Mouse (Mus musculus) midbrain, embryonic 10.5 days (tissue): Measurements from ENCODE around the gene Cfb. TPM values are rescaled to one million over a fixed set of nuclear protein-coding genes. Genes with fewer than 3 reads are reported as not detected.

Experiments
- DNase-seq: peaks from one replicate; pipeline ENCODE4 v3.0.0-alpha.2; 2017; ENCODE audit warnings: low spot score
- H3K27ac ChIP-seq: fragments of 300-500 bp; sonication (generic); replicated peaks from 2 replicates; pipeline ENCODE4 v1.5.1; 2016; ENCODE audit warnings: mild to moderate bottlenecking
- H3K27me3 ChIP-seq: fragments of 300-500 bp; sonication (generic); 2 replicates; pipeline ENCODE4 v1.6.1; 2016; ENCODE audit warnings: low read depth, mild to moderate bottlenecking; ENCODE audit not compliant: poor library complexity, severe bottlenecking
- H3K36me3 ChIP-seq: fragments of 300-500 bp; sonication (generic); 2 replicates; pipeline ENCODE4 v1.6.1; 2016; ENCODE audit warnings: mild to moderate bottlenecking, moderate library complexity
- H3K4me1 ChIP-seq: fragments of 300-500 bp; sonication (generic); 2 replicates; pipeline ENCODE4 v1.6.1; 2016
- H3K4me3 ChIP-seq: fragments of 300-500 bp; sonication (generic); 2 replicates; pipeline ENCODE4 v1.5.1; 2016; ENCODE audit warnings: mild to moderate bottlenecking, moderate library complexity
- H3K9me3 ChIP-seq: fragments of 300-500 bp; sonication (generic); replicated peaks from 2 replicates; pipeline ENCODE4 v1.6.1; 2016; ENCODE audit warnings: mild to moderate bottlenecking
- WGBS: fragments of 180-500 bp; shearing (Covaris S2); methylation state at CpG from one replicate; pipeline ENCODE4 v1.1.7; 2016; 5-methylcytosine and 5-hydroxymethylcytosine counted together
- polyA plus RNA-seq: library from polyadenylated mRNA; unstranded; fragments of >200 nt; fragmentation: Nextera tagmentation; extraction: Ambion mirVana; gene quantifications from 2 replicates; pipeline ENCODE4 v1.2.1, GENCODE M21; 2016

The Cfb gene
- polyA plus RNA-seq, 1 experiment from 2014 or later = 1.8 TPM

DNA sequence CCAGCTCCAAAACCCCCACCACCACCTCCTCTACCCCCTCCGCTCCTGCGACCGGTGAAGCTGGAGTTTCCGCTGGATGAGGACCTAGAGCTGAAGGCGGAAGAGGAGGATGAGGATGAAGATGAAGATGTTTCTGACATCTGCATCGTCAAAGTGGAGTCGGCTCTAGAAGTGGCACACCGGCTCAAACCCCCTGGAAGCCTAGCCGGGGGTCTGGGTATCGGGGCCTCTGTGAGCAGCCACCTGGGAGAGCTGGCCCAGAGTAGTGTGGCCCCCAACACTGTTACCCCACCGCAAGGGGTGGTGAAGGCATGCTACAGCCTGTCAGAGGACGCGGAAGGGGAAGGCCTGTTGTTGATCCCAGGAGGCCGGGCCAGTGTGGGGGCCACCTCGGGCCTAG lies 33.4 kb upstream of the Cfb start:
- Histone ChIP-seq H3K9me3 (peaks cover 7% of the 10 kb centered on the region; the same call in 1 of the 2 replicates), H3K4me1 (peaks cover 66% of the 10 kb centered on the region), H3K4me3 (peak overlapping the region; percentile 100), H3K36me3 (peaks cover 20% of the 10 kb centered on the region), H3K27ac (peak overlapping the region; percentile 98), H3K27me3 (no peaks in the 10 kb centered on the region)
- WGBS = 94% methylated on average over 15 of the region's 15 CpGs
- DNase-seq = no peak

DNA sequence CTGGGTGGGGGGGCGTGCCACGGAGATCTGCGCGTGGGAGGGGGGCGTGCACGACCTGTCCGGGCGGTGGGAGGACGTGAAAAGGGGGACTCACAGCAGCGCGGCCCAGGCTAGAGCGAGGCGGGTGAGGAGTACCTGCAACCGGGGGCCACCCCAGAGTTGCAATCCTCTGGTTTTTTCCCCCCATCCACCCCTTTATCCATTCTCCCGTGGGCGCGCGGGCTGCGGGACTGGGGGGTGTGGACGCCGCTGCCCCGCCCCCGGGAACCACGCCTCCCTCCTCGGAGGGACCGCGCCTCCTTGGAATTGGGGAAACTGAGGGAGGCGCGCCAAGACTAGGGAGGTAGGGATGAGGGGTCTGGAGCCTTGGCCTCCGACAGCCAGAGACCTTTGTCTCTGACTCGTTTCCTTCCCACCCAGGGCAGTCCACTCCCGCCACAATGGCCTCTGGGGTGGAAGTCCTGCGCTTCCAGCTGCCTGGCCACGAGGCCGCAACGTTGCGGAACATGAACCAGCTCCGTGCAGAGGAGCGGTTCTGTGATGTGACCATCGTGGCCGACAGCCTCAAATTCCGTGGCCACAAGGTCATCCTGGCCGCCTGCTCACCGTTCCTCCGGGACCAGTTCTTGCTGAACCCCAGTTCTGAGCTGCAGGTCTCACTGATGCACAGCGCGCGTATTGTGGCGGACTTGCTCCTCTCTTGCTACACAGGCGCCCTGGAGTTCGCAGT lies 32.6 kb upstream of the Cfb start:
- Histone ChIP-seq H3K4me1 (peaks cover 59% of the 10 kb centered on the region), H3K4me3 (peak overlapping the region; percentile 100), H3K9me3 (peaks cover 7% of the 10 kb centered on the region; the same call in 1 of the 2 replicates), H3K36me3 (peaks cover 16% of the 10 kb centered on the region), H3K27ac (peak overlapping the region; percentile 98), H3K27me3 (no peaks in the 10 kb centered on the region)
- peak; percentile 53 for DNase-seq
- WGBS = 9% methylated on average over 51 of the region's 51 CpGs

DNA sequence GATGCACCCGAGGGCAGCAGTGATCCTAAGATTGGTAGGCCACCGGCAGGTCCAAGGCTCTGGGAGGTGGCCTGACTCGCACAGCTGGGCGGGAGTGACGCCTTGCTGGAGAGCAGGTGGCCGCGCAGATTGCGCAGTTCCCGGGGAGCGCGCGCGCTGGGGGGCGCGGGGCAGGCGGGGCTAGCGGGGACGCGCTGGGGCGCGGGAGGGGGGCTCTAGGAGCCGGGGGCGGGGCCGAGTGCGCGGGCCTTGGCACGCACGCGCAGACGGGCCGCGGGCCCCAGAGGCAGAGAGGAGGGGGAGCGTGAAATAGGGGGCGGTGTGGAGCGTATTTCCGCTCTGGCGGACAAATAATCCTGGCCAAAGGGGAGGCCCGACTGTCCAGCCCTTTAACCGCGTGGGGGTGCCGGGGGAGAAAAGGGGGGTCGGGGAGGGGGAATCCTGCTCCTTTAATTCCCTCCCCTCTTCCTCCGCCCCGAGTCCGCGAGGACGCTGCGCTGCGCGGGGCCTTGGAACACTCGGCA lies 31.8 kb upstream of the Cfb start:
- peaks cover 51% of the 10 kb centered on the region for H3K4me1 ChIP-seq
- peak overlapping the region; percentile 100 for H3K4me3 ChIP-seq
- peak overlapping the region; percentile 98 for H3K27ac ChIP-seq
- under 1% methylated on average over 39 of the region's 51 CpGs for WGBS
- H3K9me3 ChIP-seq = peaks cover 7% of the 10 kb centered on the region; the same call in 1 of the 2 replicates
- peak; percentile 96 for DNase-seq
- peaks cover 16% of the 10 kb centered on the region for H3K36me3 ChIP-seq
- no peaks in the 10 kb centered on the region for H3K27me3 ChIP-seq

DNA sequence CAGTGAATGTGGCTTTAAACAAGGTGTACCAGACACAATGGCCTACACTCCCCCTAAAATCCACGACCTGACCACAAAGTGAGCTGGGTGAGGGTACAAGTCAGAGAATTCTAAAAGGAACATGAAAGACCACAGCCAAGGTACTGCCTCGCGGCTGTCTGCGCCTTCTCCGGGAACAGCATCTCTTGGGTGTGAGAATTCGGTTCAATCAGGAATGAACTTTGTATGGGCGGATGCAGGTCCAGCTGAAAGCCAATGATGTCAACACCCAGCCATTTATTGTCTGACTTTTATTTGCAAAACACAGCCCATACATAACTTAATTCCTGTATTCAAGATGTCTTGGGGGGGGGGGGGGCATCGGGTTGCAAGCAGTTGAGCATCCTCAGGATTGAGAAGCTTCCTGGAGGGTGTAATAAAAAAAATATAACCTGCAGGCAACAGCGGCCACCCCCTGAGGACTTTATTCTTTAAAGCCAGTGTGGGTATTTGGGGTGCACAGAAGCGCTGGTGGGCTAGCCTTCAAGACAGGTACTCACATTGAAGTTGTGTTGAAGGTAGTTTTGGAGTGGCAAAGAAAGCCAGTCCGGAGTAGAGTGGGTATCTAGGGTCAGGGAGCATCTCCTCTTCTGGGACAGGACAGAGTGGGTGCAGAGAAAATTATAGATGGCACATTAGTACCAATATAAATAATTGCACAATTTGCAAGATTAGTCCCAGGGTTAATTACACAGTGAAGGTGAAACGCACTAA lies 30.9 kb upstream of the Cfb start:
- Histone ChIP-seq H3K4me1 (peaks cover 49% of the 10 kb centered on the region), H3K9me3 (peaks cover 7% of the 10 kb centered on the region; the same call in 1 of the 2 replicates), H3K27me3 (no peaks in the 10 kb centered on the region), H3K36me3 (peaks cover 16% of the 10 kb centered on the region), H3K27ac (peak overlapping the region; percentile 98), H3K4me3 (peak overlapping the region; percentile 100)
- DNase-seq = no peak
- WGBS = 76% methylated on average over 12 of the region's 12 CpGs

DNA sequence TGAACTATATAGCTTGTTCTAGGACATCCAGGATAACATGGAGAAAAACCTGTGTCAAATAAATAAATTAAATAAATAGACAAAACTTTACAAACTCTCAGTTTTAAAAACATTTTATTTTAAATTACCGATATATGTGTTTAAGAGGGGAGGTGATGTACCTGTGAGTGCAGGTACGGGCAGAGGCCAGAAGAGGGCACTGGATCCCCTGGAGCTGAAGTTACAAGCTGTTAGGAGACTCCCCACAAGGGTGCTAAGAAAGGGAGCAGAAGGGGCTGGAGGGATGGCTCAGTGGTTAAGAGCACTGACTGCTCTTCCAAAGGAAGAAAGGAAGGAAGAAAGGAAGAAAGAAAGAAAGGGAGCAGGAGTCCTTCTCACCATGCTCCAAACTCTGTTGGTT lies 29.1 kb upstream of the Cfb start:
- no peak overlapping the region for H3K4me3 ChIP-seq
- DNase-seq = no peak
- H3K27me3 ChIP-seq = no peaks in the 10 kb centered on the region
- H3K36me3 ChIP-seq = peaks cover 11% of the 10 kb centered on the region
- H3K4me1 ChIP-seq = peaks cover 33% of the 10 kb centered on the region
- 92% methylated on average over 2 of the region's 2 CpGs for WGBS
- no peak overlapping the region for H3K27ac ChIP-seq
- peaks cover 6% of the 10 kb centered on the region; the same call in 1 of the 2 replicates for H3K9me3 ChIP-seq

DNA sequence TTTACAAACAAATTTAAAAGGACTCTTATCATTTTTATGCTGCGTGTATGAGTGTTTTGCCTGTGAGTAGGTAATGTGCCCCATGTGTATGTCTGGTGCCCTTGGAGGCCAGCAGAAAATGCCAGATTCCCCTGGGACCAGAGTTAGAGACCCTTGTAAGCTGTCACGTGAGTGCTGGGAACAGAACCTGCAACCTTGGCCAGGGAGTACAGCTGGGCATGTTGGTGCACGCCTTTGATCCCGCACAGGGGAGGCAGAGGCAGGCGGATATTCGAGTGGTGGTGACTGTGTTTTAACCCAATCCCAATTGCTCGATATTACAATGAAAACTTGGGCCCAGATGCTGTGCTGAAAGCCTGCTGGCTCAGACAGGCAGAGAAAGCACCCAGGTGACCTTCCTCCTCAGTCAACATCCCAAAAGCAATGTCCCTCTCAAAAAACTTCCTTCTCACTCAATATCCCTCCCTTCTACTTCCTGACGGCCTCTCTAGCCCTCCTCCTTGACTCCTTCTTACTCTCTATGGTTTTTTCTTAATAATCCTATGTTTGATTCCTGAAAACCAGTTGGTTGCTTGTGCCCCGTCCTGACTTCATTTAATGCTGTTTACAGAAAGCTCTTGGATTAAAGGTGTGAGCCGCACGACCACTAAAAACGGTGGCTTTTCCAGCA lies 27.9 kb upstream of the Cfb start:
- H3K27me3 ChIP-seq = no peaks in the 10 kb centered on the region
- no peak overlapping the region for H3K27ac ChIP-seq
- no peak overlapping the region for H3K4me3 ChIP-seq
- WGBS = 89% methylated on average over 12 of the region's 12 CpGs
- H3K9me3 ChIP-seq = no peaks in the 10 kb centered on the region
- H3K4me1 ChIP-seq = peaks cover 22% of the 10 kb centered on the region
- H3K36me3 ChIP-seq = no peaks in the 10 kb centered on the region
- DNase-seq = no peak

DNA sequence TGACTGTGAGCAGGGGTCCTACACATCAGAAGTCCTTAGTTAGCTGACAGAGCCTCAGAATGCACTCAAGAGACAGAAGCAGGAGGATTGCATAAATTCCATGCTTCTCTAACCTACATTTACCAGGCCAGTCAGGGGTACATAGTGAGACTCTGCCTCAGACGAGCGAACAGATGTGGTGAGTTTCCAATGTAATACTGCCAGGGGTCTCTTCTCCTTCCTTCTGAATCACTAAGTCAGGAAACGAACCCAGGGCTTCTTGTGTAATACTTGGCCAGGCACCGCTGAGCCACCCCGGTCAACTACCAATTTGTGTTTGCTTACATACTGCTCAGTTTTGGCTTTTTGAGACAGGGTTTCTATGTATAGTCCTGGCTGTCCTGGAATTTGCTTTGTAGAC lies 25.6 kb upstream of the Cfb start:
- Histone ChIP-seq H3K27ac (no peak overlapping the region), H3K9me3 (no peaks in the 10 kb centered on the region), H3K4me3 (no peak overlapping the region), H3K4me1 (peaks cover under 1% of the 10 kb centered on the region; the same call in 1 of the 2 replicates), H3K36me3 (no peaks in the 10 kb centered on the region), H3K27me3 (peaks cover 8% of the 10 kb centered on the region; the same call in 1 of the 2 replicates)
- WGBS = 84% methylated on average over 5 of the region's 5 CpGs
- DNase-seq = no peak

DNA sequence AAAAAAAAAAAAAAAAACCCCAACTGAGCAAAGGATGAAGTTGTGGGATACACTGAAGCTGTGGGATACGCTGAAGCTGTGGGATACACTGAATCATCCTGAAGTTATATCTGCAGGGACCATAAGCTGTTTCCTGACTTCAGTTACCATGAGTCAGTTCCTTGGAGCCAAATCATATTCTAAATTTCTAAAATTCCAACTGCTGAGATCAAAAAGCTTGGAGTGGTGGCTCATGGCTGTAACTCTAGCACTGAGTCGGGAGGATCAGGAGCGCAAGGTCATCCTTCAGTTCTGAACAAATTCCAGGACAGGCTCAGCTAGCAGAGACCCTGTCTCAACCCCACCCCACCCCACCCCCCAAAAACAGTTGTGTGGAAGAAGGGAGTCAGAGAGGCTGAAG lies 23.3 kb upstream of the Cfb start:
- 81% methylated on average over 3 of the region's 3 CpGs for WGBS
- Histone ChIP-seq H3K36me3 (no peaks in the 10 kb centered on the region), H3K4me3 (no peak overlapping the region), H3K9me3 (no peaks in the 10 kb centered on the region), H3K4me1 (peaks cover 9% of the 10 kb centered on the region), H3K27me3 (peaks cover 25% of the 10 kb centered on the region), H3K27ac (no peak overlapping the region)
- no peak for DNase-seq

DNA sequence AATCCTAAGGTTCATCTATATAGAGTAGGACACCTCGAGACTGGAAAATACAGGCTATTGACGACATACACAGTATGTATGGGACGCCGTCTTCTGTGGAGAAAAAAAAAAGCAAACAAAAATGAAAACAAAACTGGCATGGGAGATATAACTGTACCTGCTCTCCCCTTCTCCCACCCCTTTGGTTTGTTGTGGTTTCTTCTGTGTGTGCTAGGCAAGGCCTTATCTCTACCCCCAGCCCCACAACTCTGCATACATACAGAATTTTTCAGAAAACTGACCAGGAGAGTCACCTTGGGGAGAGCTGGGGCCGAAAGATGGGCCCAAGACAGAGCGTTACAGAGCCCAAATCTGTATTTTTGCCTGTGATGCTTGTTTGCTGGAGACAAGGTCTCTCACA lies 22.4 kb upstream of the Cfb start:
- no peaks in the 10 kb centered on the region for H3K36me3 ChIP-seq
- no peak overlapping the region for H3K27ac ChIP-seq
- peaks cover 25% of the 10 kb centered on the region for H3K27me3 ChIP-seq
- H3K9me3 ChIP-seq = no peaks in the 10 kb centered on the region
- WGBS = 89% methylated on average over 6 of the region's 6 CpGs
- DNase-seq = no peak
- peaks cover 9% of the 10 kb centered on the region for H3K4me1 ChIP-seq
- no peak overlapping the region for H3K4me3 ChIP-seq

DNA sequence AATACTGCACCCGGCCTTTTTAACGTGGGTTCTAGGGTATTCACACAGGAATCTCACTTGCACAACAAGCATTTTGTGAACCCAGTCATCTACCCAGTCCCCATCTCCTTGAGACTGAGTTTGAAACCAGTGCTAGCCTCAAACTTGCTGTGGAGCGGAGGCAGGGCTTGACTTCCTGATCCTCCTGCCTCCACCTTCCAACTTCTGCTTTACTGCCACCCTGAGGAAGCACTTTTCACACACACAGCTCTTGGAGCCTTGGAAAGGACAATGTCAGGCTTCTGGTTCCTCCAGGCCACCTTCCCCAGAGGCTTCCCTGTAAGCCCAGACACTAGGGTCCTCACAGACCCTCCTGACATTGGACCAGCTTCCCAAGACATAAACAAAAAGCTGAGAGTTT lies 21.0 kb upstream of the Cfb start:
- WGBS = 78% methylated on average over 3 of the region's 3 CpGs

DNA sequence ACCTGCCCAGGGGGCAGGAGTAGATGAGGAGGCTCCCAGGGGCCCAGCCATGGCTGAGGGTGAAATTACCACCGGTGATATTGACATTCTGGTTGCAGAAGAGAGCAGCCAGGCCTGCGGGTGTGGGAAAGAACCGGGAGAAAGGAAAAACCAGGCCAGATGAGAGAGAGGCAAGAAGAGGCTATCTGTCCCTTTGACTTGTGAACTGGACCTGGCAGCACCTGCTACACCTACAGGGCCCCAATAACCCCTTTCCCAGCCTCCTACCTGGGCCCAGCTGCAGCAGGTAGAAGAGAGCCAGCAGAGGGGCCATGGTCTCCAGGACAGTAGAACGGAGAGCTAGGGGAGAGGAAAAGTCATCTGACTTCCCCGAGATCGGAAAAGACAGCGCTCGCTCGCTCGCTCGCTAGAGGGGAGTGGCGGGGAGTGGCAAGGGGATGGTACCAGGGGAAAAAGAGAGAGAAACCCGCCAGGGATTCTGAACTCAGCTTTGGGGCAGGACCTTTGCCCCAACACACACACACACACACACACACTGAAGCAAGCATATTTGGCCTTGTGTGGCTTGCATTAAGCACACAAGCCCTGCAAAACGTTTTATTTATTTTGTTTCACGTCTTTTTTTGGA lies 19.5 kb upstream of the Cfb start, which contains the start of gene Gm20547:
Gene Gm20547 (minus strand): TSS at position 360 of the 628 bp plus-strand sequence.
- H3K4me1 ChIP-seq = peaks cover 9% of the 10 kb centered on the region
- DNase-seq = no peak
- H3K9me3 ChIP-seq = no peaks in the 10 kb centered on the region
- H3K27ac ChIP-seq = no peak within 1 kb of the TSS
- peaks cover 25% of the 10 kb centered on the region for H3K27me3 ChIP-seq
- 14% methylated on average over 15 of the region's 15 CpGs for WGBS
- peak within 1 kb of the TSS; percentile 20; the same call in 1 of the 2 replicates for H3K4me3 ChIP-seq
- H3K36me3 ChIP-seq = no peaks in the 10 kb centered on the region

More for the DNA sequence above, 21.0 kb upstream of the Cfb start:
- Histone ChIP-seq H3K4me3 (no peak overlapping the region), H3K27me3 (peaks cover 25% of the 10 kb centered on the region), H3K4me1 (peaks cover 9% of the 10 kb centered on the region), H3K27ac (no peak overlapping the region), H3K36me3 (no peaks in the 10 kb centered on the region), H3K9me3 (no peaks in the 10 kb centered on the region)
- DNase-seq = no peak

DNA sequence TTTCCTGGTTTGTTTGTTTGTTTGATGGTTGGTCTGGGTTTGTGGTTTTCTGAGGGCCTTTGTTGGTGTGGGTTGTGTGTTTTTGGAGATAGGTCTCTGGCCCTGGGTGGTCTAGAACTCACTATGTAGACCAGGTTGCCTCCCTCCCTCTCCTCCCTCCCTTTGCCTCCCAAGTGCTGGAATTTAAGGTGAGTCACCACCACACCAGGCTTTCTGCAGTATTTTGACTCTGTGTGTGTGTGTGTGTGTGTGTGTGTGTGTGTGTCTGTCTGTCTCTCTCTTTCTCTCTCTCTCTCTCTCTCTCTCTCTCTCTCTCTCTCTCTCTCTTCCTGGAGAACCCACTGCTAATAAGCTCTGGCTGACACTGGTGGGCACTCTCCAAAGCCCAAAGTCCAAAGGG lies 18.8 kb upstream of the Cfb start:
- DNase-seq = no peak
- H3K4me3 ChIP-seq = peak overlapping the region; percentile 20; the same call in 1 of the 2 replicates
- peaks cover 9% of the 10 kb centered on the region for H3K4me1 ChIP-seq
- no peak overlapping the region for H3K27ac ChIP-seq
- H3K36me3 ChIP-seq = no peaks in the 10 kb centered on the region
- H3K27me3 ChIP-seq = peaks cover 25% of the 10 kb centered on the region
- no peaks in the 10 kb centered on the region for H3K9me3 ChIP-seq
